Mouse (Mus musculus) C2C12 (cell line): ENCODE data around the gene Dcaf15. TPM values are rescaled to one million over a fixed set of nuclear protein-coding genes. Genes with fewer than 3 reads are reported as not detected.
A peak's percentile ranks its signal among the peaks of the same experiment; 100 is the strongest.

Experiments
- H3K27me3 ChIP-seq: one replicate; pipeline ENCODE4 v1.6.1; 2011; ENCODE audit not compliant: control insufficient read depth, insufficient read depth, insufficient read length
- H3K36me3 ChIP-seq: one replicate; pipeline ENCODE4 v1.6.1; 2011; ENCODE audit not compliant: control insufficient read depth, insufficient read depth
- H3K4me3 ChIP-seq: one replicate; pipeline ENCODE4 v1.5.1; 2011; ENCODE audit warnings: mild to moderate bottlenecking, control low read depth; ENCODE audit not compliant: poor library complexity, insufficient read depth, severe bottlenecking
- H3K79me2 ChIP-seq: one replicate; pipeline ENCODE4 v1.6.1; 2011; ENCODE audit not compliant: control insufficient read depth, insufficient read depth
- H3K79me3 ChIP-seq: one replicate; pipeline ENCODE4 v1.6.1; 2011; ENCODE audit warnings: low read depth, control low read depth
- H3ac ChIP-seq: one replicate; pipeline ENCODE3; 2011; ENCODE audit warnings: low read depth; ENCODE audit not compliant: control insufficient read depth, insufficient read length
- CEBPB ChIP-seq: IDR thresholded peaks from one replicate; pipeline ENCODE4 v1.6.1; 2011; ENCODE audit warnings: low read depth, mild to moderate bottlenecking, control low read depth, moderate library complexity
- CTCF ChIP-seq: IDR thresholded peaks from one replicate; pipeline ENCODE4 v1.5.1; 2011; ENCODE audit not compliant: control insufficient read depth, insufficient read depth, insufficient read length
- FOSL1 ChIP-seq: IDR thresholded peaks from one replicate; pipeline ENCODE4 v1.8.0; 2011; ENCODE audit warnings: mild to moderate bottlenecking, low read length; ENCODE audit not compliant: poor library complexity, insufficient read depth, severe bottlenecking
- MAX ChIP-seq: IDR thresholded peaks from one replicate; pipeline ENCODE4 v1.6.1; 2011; ENCODE audit warnings: mild to moderate bottlenecking, control low read depth
- MYOD1 ChIP-seq: IDR thresholded peaks from one replicate; pipeline ENCODE4 v1.6.1; 2011; ENCODE audit warnings: low read depth; ENCODE audit not compliant: control insufficient read depth, insufficient read length
- MYOG ChIP-seq: IDR thresholded peaks from one replicate; pipeline ENCODE4 v1.6.1; 2011; ENCODE audit not compliant: control insufficient read depth, insufficient read length; ENCODE audit errors: extremely low read depth
- USF1 ChIP-seq: IDR thresholded peaks from one replicate; pipeline ENCODE4 v1.6.1; 2011; ENCODE audit warnings: low read depth, mild to moderate bottlenecking, control low read depth, moderate library complexity
- polyA plus RNA-seq: library from polyadenylated mRNA; unstranded; fragments of >200 nt; fragmentation: generic; extraction: Trizol; gene quantifications from one replicate; pipeline ENCODE4 v1.2.1, GENCODE M21; 2012; ENCODE audit warnings: missing spikeins

Gene Dcaf15
- polyA plus RNA-seq, 1 experiment = 45.2 TPM

DNA sequence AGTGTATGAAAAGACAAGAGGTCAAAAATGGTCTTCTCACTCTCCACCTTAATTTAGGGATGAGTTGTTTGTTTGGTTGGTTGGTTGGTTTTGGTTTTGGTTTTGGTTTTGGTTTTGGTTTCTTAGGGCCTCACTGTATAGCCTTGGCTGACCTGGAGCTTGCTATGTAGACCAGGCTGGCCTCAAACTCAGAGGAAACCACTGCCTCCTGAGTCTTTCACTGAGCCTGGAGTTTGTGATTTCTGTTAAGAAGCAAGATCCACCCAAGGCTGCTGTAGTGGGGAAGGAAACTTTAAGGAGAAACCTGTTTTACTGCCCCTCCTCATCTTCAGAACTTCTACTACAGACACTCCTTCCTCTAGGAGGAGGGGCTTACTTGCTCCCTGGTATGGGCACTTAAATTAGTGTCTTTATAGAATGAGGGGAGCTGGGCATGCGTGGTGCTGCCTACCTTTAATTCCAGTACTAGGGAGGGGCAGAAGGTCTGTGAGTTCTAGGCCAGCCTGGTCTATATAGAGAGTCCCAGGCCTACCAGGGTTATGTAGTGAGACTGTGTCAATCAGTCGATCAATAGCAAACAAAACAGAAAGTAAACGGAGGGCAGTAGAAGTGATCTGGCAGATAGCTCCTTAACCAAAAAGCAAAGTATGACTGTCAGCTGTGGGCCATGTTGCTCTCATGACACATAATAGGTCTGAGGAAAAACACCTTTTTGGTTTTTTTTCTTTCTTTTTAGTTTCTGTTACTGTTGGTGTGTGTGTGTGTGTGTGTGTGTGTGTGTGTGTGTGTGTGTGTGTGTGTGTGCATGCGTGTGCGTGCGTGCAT is 1.9 kb upstream of the Dcaf15 start:
- Histone ChIP-seq H3K79me2 (peaks cover 29% of the 10 kb centered on the region), H3ac (no peak overlapping the region), H3K4me3 (no peak overlapping the region), H3K27me3 (no peaks in the 10 kb centered on the region), H3K79me3 (peaks cover 13% of the 10 kb centered on the region), H3K36me3 (peaks cover 9% of the 10 kb centered on the region)
- TF ChIP-seq MAX = no peak
- TF ChIP-seq MYOD1 = no peak
- no peak for TF ChIP-seq MYOG
- no peak for TF ChIP-seq CTCF
- no peak for TF ChIP-seq USF1
- no peak for TF ChIP-seq CEBPB
- no peak for TF ChIP-seq FOSL1

DNA sequence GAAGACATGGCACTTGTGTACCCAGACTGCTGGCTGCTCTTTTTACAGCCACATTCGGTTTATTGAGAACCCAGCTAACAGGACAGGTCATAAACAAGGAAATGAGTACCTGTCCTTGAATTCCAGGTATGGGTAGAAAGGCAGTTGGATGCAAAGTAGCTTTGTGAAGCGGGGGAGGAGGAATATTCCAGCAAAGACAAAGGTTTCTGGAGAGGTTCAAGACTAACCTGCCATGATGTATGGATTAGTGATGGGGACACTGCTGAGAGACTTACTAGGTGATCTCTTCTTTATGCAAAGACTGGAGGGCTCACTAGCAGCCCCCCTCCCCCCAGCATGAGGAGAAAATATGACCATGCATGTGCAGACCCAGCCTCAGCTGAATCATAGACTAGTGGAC is 1.1 kb upstream of the Dcaf15 start:
- H3K36me3 ChIP-seq = peaks cover 13% of the 10 kb centered on the region
- peaks cover 13% of the 10 kb centered on the region for H3K79me3 ChIP-seq
- H3K27me3 ChIP-seq = no peaks in the 10 kb centered on the region
- H3K4me3 ChIP-seq = no peak overlapping the region
- H3ac ChIP-seq = no peak overlapping the region
- no peak for TF ChIP-seq CTCF
- TF ChIP-seq MYOD1 = no peak
- TF ChIP-seq MYOG = no peak
- no peak for TF ChIP-seq CEBPB
- no peak for TF ChIP-seq USF1
- no peak for TF ChIP-seq MAX
- TF ChIP-seq FOSL1 = no peak
- H3K79me2 ChIP-seq = peaks cover 31% of the 10 kb centered on the region

DNA sequence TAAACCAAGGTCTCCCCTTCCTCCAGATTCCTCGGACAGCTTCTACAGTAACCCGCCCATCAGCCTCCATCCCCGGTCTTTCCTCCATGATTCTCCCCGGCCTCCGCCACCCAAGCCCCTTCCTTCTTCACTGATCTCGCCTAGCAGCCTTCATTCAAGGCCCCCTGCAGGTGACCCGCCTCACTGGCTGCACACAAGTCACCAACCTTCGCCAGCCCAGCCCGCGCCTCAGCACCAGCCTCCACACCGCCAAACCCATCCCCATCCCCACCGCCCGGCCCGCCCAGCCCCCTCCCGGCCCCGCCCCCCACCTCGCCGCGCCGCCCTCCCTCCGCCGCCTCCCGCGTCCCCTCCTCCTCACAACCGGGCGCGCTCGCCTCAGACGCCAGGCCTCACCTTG is 347 bp downstream of the Dcaf15 start:
- Histone ChIP-seq H3K4me3 (peak overlapping the region; percentile 49), H3K27me3 (no peaks in the 10 kb centered on the region), H3K79me2 (peaks cover 41% of the 10 kb centered on the region), H3K79me3 (peaks cover 17% of the 10 kb centered on the region), H3K36me3 (peaks cover 20% of the 10 kb centered on the region), H3ac (peak overlapping the region; percentile 96)
- TF ChIP-seq CEBPB (no peak), MYOG (no peak), MYOD1 (no peak), MAX (no peak), CTCF (no peak), FOSL1 (no peak), USF1 (no peak)

DNA sequence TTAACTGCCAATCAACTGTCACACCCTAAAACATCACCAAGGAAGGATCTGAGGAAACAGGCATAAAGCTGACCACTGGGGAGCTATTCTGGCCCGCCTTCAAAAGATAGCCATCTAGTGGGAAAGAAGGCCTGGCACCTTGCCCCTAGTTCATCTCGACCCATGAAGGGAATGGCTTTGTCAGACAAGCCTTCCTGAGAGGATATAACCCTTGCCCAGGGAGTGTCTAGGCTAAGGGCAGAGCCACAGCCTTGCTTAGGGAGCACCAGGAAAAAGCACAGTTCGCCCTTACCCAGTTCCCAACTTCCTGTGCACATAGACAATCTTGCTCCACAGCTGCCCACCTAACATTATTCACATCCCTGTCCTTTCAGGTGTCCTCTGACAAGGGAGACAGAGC is 967 bp downstream of the Dcaf15 start:
- H3K36me3 ChIP-seq = peaks cover 20% of the 10 kb centered on the region
- no peaks in the 10 kb centered on the region for H3K27me3 ChIP-seq
- peak overlapping the region; percentile 49 for H3K4me3 ChIP-seq
- TF ChIP-seq MAX (no peak), MYOG (no peak), MYOD1 (no peak), FOSL1 (no peak), CEBPB (no peak), USF1 (no peak), CTCF (no peak)
- H3K79me2 ChIP-seq = peaks cover 41% of the 10 kb centered on the region
- peak overlapping the region; percentile 78 for H3ac ChIP-seq
- H3K79me3 ChIP-seq = peaks cover 17% of the 10 kb centered on the region

DNA sequence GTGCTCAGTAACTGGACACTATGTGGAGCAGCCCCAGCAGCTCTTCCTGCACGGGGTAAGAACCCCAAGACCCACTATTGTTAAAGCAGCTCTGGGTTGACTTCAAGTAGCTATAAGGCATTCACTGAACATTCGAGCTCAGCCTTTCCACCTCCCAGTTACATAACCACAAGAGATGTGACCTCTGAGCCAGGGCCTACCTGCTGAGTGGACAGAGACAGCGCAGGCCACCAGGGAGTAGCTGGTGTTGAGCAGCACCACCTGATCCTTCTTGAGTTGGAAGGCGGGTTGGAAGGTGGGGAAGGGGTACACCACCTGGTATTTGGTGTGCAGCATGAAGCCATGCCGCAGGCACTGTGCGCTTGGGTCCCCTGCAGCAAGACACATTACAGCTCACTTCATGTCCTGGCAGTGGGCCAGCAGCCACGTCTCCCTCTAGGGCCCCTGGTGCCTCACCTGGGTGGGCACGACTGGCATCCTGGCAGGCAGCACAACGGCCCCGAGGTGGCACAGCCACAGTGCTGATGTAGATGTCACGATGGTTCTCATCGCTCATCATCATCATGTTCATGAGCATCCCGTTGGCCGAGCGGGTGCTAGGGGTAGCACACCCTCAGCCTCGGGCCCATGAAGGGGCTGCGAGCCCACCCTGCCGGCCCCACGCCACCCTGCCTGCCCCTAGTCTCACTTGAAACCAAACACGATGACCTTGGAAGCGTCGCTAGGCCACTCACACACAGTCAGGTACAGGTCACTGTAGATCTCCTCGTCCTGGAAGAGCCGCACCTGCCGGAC is 2.9 kb downstream of the Dcaf15 start:
- H3ac ChIP-seq = no peak overlapping the region
- no peaks in the 10 kb centered on the region for H3K27me3 ChIP-seq
- H3K4me3 ChIP-seq = no peak overlapping the region
- no peak for TF ChIP-seq MYOD1
- TF ChIP-seq CTCF = no peak
- TF ChIP-seq CEBPB = no peak
- TF ChIP-seq MAX = no peak
- no peak for TF ChIP-seq USF1
- TF ChIP-seq FOSL1 = no peak
- no peak for TF ChIP-seq MYOG
- peaks cover 41% of the 10 kb centered on the region for H3K79me2 ChIP-seq
- H3K79me3 ChIP-seq = peaks cover 17% of the 10 kb centered on the region
- peaks cover 33% of the 10 kb centered on the region for H3K36me3 ChIP-seq
